Mouse (Mus musculus) megakaryocyte, embryonic 14.5 days (primary cell): ENCODE measurements at regions not wholly inside any gene's neighbourhood (a gene's known extent, or its start where the extent isn't known, plus 50 kb on each side); places are given as distances from the start of the nearest gene placed in this dataset.

Experiments used
- FLI1 ChIP-seq: IDR thresholded peaks from 2 replicates; pipeline ENCODE4 v1.6.1; 2012; ENCODE audit warnings: low read length, inconsistent platforms, mixed read lengths
- GATA1 ChIP-seq: IDR thresholded peaks from 3 replicates; pipeline ENCODE4 v1.6.1; 2012; ENCODE audit warnings: mixed read lengths, low read length, inconsistent platforms, borderline replicate concordance

DNA sequence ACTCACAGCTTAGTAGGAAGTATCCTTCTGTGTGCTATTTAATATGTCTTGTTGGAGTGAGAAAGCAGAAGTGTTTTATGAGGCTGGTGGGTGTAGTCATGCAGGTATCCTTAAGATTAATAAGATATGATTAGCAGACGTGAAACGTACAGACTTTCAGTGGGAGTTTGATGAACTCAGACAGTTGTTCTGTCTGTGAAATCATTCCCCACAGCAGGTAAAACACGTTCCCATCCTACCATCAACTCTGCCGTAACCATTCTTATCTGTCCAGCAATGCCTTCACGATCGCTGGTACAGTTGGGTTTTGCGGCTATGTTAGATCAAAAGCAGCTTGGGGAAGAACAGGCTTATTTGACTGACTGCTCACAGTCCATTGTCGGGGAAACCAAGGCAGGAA, 332.3 kb downstream of the Med10 start:
- TF ChIP-seq GATA1 (no peak), FLI1 (no peak)
